Mouse (Mus musculus): ENCODE data around the gene Pisd. TPM values are rescaled to one million over a fixed set of nuclear protein-coding genes. Genes with fewer than 3 reads are reported as not detected.
"Not testable (repeated sequence)": the region's sequence is repeated elsewhere in the genome, so short reads cannot be mapped to it uniquely, and the experiment has no call there.

Gene Pisd
- polyA plus RNA-seq, 1 experiment from 2014 or later, result 63.1 TPM

DNA sequence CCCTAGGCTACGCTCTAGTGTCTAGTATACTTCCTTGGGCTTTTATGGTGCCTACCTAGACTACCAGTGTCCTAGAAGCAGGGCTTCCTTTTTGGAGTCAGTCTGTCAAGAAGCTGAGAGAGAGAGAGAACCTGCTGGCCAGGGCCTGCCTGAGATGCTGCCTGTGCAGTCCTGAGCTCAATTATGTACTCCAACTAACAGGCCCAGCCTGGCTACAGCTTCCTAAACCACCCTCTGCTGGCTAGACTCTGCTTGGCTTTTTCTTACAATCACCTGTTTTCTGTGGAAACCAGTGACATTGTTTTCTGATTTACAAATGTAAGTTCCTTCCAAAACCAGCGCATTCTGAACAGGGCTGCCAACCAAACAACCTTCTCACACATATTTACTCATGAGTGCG is 45.3 kb downstream of the Pisd start:
- Histone ChIP-seq H3K4me2 (ENCODE audit: low read depth, low read length, severe bottlenecking) (no peak overlapping the region), H3K9ac (ENCODE audit: low read length) (no peak overlapping the region), H3K36me3 (ENCODE audit: control insufficient read depth, insufficient read depth, low read length) (no peaks in the 10 kb centered on the region), H3K27me3 (ENCODE audit: control insufficient read depth, insufficient read depth, low read length) (no peaks in the 10 kb centered on the region), H3K9me3 (ENCODE audit: control insufficient read depth, low read length) (no peaks in the 10 kb centered on the region), H3K27ac (ENCODE audit: low read depth, low read length) (no peak overlapping the region), H3K4me1 (replicated peaks; ENCODE audit: control insufficient read depth, insufficient read depth, low read length) (no peaks in the 10 kb centered on the region), H3K4me3 (ENCODE audit: low read depth, low read length) (no peak overlapping the region)
- 98% methylated on average over 3 of the region's 3 CpGs for WGBS
- ATAC-seq (replicated peaks; ENCODE audit: low FRiP score) (no peak), DNase-seq (ENCODE audit: low spot score) (no peak)

DNA sequence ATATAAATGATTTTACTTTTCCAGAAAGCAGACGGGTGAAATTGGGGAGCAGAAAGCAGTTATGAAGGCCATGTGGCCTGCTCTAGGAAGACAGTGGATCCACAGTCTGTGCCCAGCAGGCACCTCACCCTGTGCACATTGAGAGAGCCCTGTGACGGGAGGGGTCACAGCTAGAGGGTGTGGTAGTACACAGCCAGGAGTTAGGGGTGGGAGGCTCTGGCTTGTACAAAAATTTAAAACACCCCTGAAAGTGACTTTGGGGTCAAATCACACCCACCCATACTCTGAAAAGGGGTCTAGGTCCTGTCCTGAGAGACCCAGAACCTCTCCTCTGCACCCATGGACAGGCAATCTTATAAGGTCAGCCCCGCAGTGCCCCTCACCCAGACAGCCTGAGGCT is 48.7 kb downstream of the Pisd start:
- H3K27ac ChIP-seq (ENCODE audit: low read depth, low read length); ATAC-seq (replicated peaks; ENCODE audit: low FRiP score); H3K9me3 ChIP-seq (ENCODE audit: control insufficient read depth, low read length): not testable (repeated sequence)

DNA sequence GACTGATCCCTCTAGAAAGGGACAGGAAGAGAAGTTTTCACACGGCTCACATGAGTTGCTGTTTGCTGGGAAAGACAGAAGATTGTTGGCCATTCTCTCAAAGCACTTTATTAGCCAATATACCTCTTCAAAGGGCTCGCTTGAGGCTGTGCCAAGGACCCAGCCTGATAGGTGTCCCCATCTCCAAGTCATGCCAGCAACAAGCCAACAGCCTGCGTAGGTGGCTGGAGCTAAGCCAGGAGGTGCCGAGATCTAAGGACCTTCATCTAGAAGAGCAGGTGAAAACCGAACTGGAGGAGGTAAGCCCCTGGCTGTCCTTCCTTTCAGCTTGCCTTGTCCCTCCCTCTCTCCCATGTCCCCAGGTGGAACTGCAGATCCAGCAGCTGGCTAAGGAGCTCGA is 49.7 kb downstream of the Pisd start:
- DNase-seq (ENCODE audit: low spot score), result no peak
- Histone ChIP-seq H3K27me3 (ENCODE audit: control insufficient read depth, insufficient read depth, low read length) (no peaks in the 10 kb centered on the region), H3K9me3 (ENCODE audit: control insufficient read depth, low read length) (no peaks in the 10 kb centered on the region), H3K9ac (ENCODE audit: low read length) (no peak overlapping the region), H3K27ac (ENCODE audit: low read depth, low read length) (no peak overlapping the region), H3K4me2 (ENCODE audit: low read depth, low read length, severe bottlenecking) (no peak overlapping the region), H3K4me1 (replicated peaks; ENCODE audit: control insufficient read depth, insufficient read depth, low read length) (no peaks in the 10 kb centered on the region), H3K36me3 (ENCODE audit: control insufficient read depth, insufficient read depth, low read length) (no peaks in the 10 kb centered on the region), H3K4me3 (ENCODE audit: low read depth, low read length) (no peak overlapping the region)
- WGBS, result 90% methylated on average over 6 of the region's 6 CpGs
- no peak for ATAC-seq (replicated peaks; ENCODE audit: low FRiP score)

More for the DNA sequence above, 48.7 kb downstream of the Pisd start:
- DNase-seq (ENCODE audit: low spot score); H3K4me2 ChIP-seq (ENCODE audit: low read depth, low read length, severe bottlenecking); H3K4me3 ChIP-seq (ENCODE audit: low read depth, low read length); H3K4me1 ChIP-seq (replicated peaks; ENCODE audit: control insufficient read depth, insufficient read depth, low read length); H3K36me3 ChIP-seq (ENCODE audit: control insufficient read depth, insufficient read depth, low read length); H3K27me3 ChIP-seq (ENCODE audit: control insufficient read depth, insufficient read depth, low read length); H3K9ac ChIP-seq (ENCODE audit: low read length): not testable (repeated sequence)
- WGBS, result 96% methylated on average over 3 of the region's 3 CpGs

DNA sequence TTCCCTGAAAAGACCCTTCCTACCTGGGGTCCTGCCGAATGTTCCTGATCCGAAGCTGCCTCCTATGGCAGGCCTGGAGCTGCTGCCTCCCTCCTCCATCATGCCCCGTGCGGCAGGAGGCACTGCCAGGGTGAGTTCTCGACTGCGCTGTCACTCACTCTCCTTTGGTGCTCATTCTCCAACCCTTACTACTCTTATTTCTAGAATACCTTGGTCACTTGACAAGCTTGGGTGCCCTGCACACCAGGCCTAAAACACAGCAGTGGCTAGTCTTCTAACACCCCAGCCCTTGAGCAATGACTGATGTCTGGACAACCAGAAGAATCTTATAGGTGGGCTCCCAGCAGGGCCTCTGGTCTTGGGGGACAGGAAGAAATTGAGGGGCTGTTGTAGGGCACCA is 51.6 kb downstream of the Pisd start:
- not testable (repeated sequence) for H3K9me3 ChIP-seq (ENCODE audit: control insufficient read depth, low read length); ATAC-seq (replicated peaks; ENCODE audit: low FRiP score); H3K4me1 ChIP-seq (replicated peaks; ENCODE audit: control insufficient read depth, insufficient read depth, low read length); H3K27me3 ChIP-seq (ENCODE audit: control insufficient read depth, insufficient read depth, low read length); DNase-seq (ENCODE audit: low spot score); H3K36me3 ChIP-seq (ENCODE audit: control insufficient read depth, insufficient read depth, low read length); H3K4me3 ChIP-seq (ENCODE audit: low read depth, low read length); H3K4me2 ChIP-seq (ENCODE audit: low read depth, low read length, severe bottlenecking); H3K9ac ChIP-seq (ENCODE audit: low read length); H3K27ac ChIP-seq (ENCODE audit: low read depth, low read length)
- WGBS, result 88% methylated on average over 6 of the region's 6 CpGs

DNA sequence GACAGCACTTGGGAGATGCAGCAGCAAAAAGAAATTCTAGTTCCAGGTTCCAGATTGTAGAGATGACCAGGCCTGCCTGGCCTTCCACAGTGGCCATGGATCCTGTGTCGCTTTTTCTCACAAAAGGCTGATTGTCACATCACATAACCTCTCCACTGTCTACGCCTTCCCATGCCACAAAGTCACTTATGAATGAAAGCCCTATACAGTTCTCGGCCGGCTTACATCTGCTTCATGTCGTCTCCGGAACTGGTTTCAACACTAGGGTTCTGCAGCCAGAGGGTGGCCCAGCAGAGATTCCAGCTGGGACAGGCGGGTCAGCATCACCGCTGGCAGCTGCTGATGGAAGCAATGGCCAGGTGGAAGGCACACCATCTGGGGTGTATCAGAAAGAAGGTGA is 56.6 kb downstream of the Pisd start:
- H3K36me3 ChIP-seq (ENCODE audit: control insufficient read depth, insufficient read depth, low read length), result no peaks in the 10 kb centered on the region

DNA sequence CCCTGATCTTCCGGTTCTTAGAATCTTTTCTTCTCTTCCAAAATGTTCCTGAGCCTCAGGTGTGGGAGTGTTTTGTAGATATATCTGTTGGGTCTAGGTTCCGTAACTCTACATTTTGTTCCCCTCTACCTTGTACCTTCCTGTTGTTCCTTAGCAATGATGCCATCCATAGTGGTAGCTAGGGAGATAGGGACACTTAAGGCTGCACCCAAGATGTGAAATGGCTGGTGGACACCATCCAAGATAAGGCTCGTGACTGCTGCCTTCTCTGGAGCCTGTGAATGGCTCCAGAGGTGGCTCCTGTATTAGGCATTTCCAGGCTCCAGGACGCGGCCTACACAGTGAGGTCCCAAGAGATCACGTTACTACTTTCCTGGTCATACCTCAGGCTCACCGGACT is 57.1 kb downstream of the Pisd start:
- DNase-seq (ENCODE audit: low spot score), result peak; percentile 13
- Histone ChIP-seq H3K9ac (ENCODE audit: low read length) (no peak overlapping the region), H3K4me2 (ENCODE audit: low read depth, low read length, severe bottlenecking) (no peak overlapping the region), H3K36me3 (ENCODE audit: control insufficient read depth, insufficient read depth, low read length) (no peaks in the 10 kb centered on the region), H3K27ac (ENCODE audit: low read depth, low read length) (no peak overlapping the region), H3K4me3 (ENCODE audit: low read depth, low read length) (no peak overlapping the region), H3K9me3 (ENCODE audit: control insufficient read depth, low read length) (no peaks in the 10 kb centered on the region), H3K4me1 (replicated peaks; ENCODE audit: control insufficient read depth, insufficient read depth, low read length) (no peaks in the 10 kb centered on the region), H3K27me3 (ENCODE audit: control insufficient read depth, insufficient read depth, low read length) (no peaks in the 10 kb centered on the region)
- ATAC-seq (replicated peaks; ENCODE audit: low FRiP score), result no peak
- 95% methylated on average over 7 of the region's 7 CpGs for WGBS

More for the DNA sequence above, 56.6 kb downstream of the Pisd start:
- 90% methylated on average over 8 of the region's 8 CpGs for WGBS
- no peak for ATAC-seq (replicated peaks; ENCODE audit: low FRiP score)
- H3K27me3 ChIP-seq (ENCODE audit: control insufficient read depth, insufficient read depth, low read length), result no peaks in the 10 kb centered on the region
- no peak overlapping the region for H3K27ac ChIP-seq (ENCODE audit: low read depth, low read length)
- H3K4me2 ChIP-seq (ENCODE audit: low read depth, low read length, severe bottlenecking), result no peak overlapping the region
- no peak overlapping the region for H3K4me3 ChIP-seq (ENCODE audit: low read depth, low read length)
- H3K4me1 ChIP-seq (replicated peaks; ENCODE audit: control insufficient read depth, insufficient read depth, low read length), result no peaks in the 10 kb centered on the region
- no peak overlapping the region for H3K9ac ChIP-seq (ENCODE audit: low read length)
- H3K9me3 ChIP-seq (ENCODE audit: control insufficient read depth, low read length), result no peaks in the 10 kb centered on the region
- no peak for DNase-seq (ENCODE audit: low spot score)

DNA sequence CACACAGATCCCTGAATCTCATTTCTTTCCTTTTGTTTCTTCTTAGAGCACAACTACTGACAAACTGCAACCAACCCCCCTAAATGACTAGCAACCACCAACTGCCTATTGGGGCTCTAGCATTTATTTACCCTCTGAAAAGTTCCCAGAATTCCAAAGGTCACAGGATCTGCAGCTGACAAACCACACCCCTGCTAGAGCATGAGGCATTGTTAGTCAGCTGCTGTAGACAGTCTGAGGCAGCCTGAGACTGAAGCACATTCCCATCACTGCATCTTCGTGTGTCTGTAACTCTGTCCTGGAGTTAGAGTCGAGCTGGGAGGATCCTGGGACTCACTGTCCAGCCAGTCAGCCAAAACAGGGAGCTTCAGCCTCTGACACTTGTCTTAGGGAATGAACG is 60.0 kb downstream of the Pisd start:
- not testable (repeated sequence) for ATAC-seq (replicated peaks; ENCODE audit: low FRiP score)
- 84% methylated on average over 3 of the region's 3 CpGs for WGBS

DNA sequence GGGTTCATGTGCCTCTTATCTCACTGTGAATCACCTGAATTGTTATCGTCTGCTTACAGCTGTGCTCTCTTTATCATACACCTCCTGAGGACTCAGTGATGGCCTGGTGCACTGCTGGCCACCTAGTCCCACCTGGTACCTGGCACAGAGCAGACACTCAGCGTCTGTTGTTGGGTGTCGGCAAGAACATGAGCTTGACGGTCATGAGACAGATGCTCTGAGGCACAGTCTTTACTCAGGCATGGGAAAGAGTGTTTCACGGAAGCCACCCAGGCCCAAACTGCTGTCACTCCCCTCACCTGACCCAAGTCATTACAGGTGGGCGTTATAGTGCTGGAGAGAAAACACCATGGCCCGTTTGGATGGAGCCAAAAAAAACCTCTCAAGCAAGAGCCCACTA is 61.5 kb downstream of the Pisd start:
- Histone ChIP-seq H3K27me3 (ENCODE audit: control insufficient read depth, insufficient read depth, low read length) (no peaks in the 10 kb centered on the region), H3K27ac (ENCODE audit: low read depth, low read length) (no peak overlapping the region), H3K9ac (ENCODE audit: low read length) (no peak overlapping the region), H3K4me3 (ENCODE audit: low read depth, low read length) (no peak overlapping the region), H3K36me3 (ENCODE audit: control insufficient read depth, insufficient read depth, low read length) (no peaks in the 10 kb centered on the region), H3K4me1 (replicated peaks; ENCODE audit: control insufficient read depth, insufficient read depth, low read length) (no peaks in the 10 kb centered on the region), H3K9me3 (ENCODE audit: control insufficient read depth, low read length) (no peaks in the 10 kb centered on the region), H3K4me2 (ENCODE audit: low read depth, low read length, severe bottlenecking) (no peak overlapping the region)
- DNase-seq (ENCODE audit: low spot score) (no peak), ATAC-seq (replicated peaks; ENCODE audit: low FRiP score) (no peak)
- WGBS, result 87% methylated on average over 7 of the region's 7 CpGs

More for the DNA sequence above, 60.0 kb downstream of the Pisd start:
- not testable (repeated sequence) for H3K36me3 ChIP-seq (ENCODE audit: control insufficient read depth, insufficient read depth, low read length); H3K9me3 ChIP-seq (ENCODE audit: control insufficient read depth, low read length); H3K9ac ChIP-seq (ENCODE audit: low read length); H3K4me2 ChIP-seq (ENCODE audit: low read depth, low read length, severe bottlenecking); DNase-seq (ENCODE audit: low spot score); H3K4me1 ChIP-seq (replicated peaks; ENCODE audit: control insufficient read depth, insufficient read depth, low read length); H3K27me3 ChIP-seq (ENCODE audit: control insufficient read depth, insufficient read depth, low read length); H3K4me3 ChIP-seq (ENCODE audit: low read depth, low read length); H3K27ac ChIP-seq (ENCODE audit: low read depth, low read length)

DNA sequence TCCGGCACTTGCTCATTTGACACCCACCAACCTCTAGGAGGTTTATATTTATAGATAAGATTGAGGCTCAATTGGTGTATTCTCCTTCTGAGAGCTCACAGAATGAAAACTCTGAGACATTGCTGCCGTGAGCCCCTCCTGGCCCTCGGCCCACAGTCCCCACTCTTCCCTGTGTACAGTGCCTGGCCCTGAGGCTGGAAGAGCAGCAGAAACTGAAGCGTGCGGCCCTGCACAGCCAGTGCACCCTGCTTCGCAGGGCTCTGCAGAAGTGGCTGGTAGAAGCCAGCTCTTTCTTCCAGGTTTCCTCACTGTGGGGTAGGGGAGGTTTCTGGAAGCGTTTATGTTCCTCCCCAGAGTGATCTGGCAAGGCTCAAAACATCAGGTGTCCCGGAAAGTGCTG is 62.7 kb downstream of the Pisd start:
- H3K4me2 ChIP-seq (ENCODE audit: low read depth, low read length, severe bottlenecking); DNase-seq (ENCODE audit: low spot score); H3K9me3 ChIP-seq (ENCODE audit: control insufficient read depth, low read length); ATAC-seq (replicated peaks; ENCODE audit: low FRiP score); H3K4me3 ChIP-seq (ENCODE audit: low read depth, low read length); H3K36me3 ChIP-seq (ENCODE audit: control insufficient read depth, insufficient read depth, low read length); H3K9ac ChIP-seq (ENCODE audit: low read length); H3K27ac ChIP-seq (ENCODE audit: low read depth, low read length); H3K27me3 ChIP-seq (ENCODE audit: control insufficient read depth, insufficient read depth, low read length); H3K4me1 ChIP-seq (replicated peaks; ENCODE audit: control insufficient read depth, insufficient read depth, low read length): not testable (repeated sequence)
- WGBS, result 87% methylated on average over 8 of the region's 8 CpGs
